Mouse (Mus musculus) brain, embryonic 14.5 days (tissue): ENCODE data around the gene Mrps11. TPM values are rescaled to one million over a fixed set of nuclear protein-coding genes. Genes with fewer than 3 reads are reported as not detected.

Experiments used
- DNase-seq: peaks from one replicate; pipeline ENCODE4 v3.0.0-alpha.2; 2011; ENCODE audit warnings: low read depth
- CTCF ChIP-seq: fragments of 200-500 bp; IDR thresholded peaks from 2 replicates; pipeline ENCODE4 v1.5.1; 2012; ENCODE audit warnings: inconsistent platforms, mild to moderate bottlenecking, moderate library complexity, borderline replicate concordance; ENCODE audit not compliant: insufficient read depth, insufficient read length; ENCODE audit errors: extremely low read depth
- POLR2A ChIP-seq: fragments of 200-500 bp; IDR thresholded peaks from 2 replicates; pipeline ENCODE4 v1.6.1; 2012; ENCODE audit warnings: mild to moderate bottlenecking, inconsistent platforms, borderline replicate concordance; ENCODE audit not compliant: poor library complexity, insufficient read depth, insufficient read length, severe bottlenecking; ENCODE audit errors: extremely low read depth
- polyA plus RNA-seq: library from polyadenylated mRNA; depleted of rRNA; stranded (reverse); fragments of >200 nt; gene quantifications from 2 replicates; pipeline ENCODE4 v1.2.3, GENCODE M21; 2012; rRNA removed

Mrps11 gene
- polyA plus RNA-seq, 1 experiment: 75.8 TPM

GRCm38 (mm10) chr7:78837250-78837649 lies 54.3 kb downstream of the Mrps11 start:
- no peak for DNase-seq
- no peak for TF ChIP-seq CTCF

- no peak for DNase-seq
- no peak for TF ChIP-seq POLR2A
- no peak for TF ChIP-seq CTCF
Measured at GRCm38 (mm10) chr7:78841601-78842000, 58.7 kb downstream of the Mrps11 start.

Other genes with a start within 250 kb of the Mrps11 start
- 49.7 and 56.0 TPM in 2 replicates for gene Ntrk3, start 45.1 kb upstream of the Mrps11 start, polyA plus RNA-seq
- gene Mrpl46, start 412 bp downstream of the Mrps11 start, polyA plus RNA-seq: 24.8 and 27.6 TPM in 2 replicates
- 16.1 and 22.9 TPM in 2 replicates for gene Det1, start 64.1 kb downstream of the Mrps11 start, polyA plus RNA-seq
- gene Aen, start 112.7 kb downstream of the Mrps11 start, polyA plus RNA-seq: 34.3 and 34.7 TPM in 2 replicates
- 1.4 and 1.8 TPM in 2 replicates for gene Isg20, start 130.3 kb downstream of the Mrps11 start, polyA plus RNA-seq